Mouse (Mus musculus) liver, embryonic 14.5 days (tissue): ENCODE measurements around the gene Pih1d2.

Source experiments
- CTCF ChIP-seq: IDR thresholded peaks from 2 replicates; pipeline ENCODE4 v1.5.1; 2016; ENCODE audit warnings: antibody characterized with exemption, low read depth, control low read depth
- EP300 ChIP-seq: IDR thresholded peaks from 2 replicates; pipeline ENCODE4 v1.6.1; 2016; ENCODE audit warnings: antibody characterized with exemption, low read depth

DNA sequence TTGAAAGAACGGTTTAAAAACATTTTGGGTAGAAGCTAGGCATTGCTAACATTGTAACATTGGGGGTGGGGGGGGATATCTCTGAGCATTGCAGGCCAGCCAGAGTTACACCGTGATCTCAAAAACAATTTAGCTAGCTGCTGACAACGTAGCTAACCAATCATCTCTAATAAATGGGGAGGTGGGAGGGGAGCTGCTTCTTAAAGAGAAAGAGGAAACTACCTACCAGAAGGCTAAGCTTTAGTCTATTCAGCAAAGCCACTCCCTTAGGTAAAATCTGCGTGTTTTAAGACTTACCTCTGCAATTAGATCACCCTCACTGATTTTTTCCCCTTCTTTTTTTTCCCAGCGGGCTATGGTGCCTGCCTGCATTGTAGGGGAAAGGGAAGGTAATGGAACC, 41.3 kb downstream of the Pih1d2 start:
- TF ChIP-seq EP300 (no peak), CTCF (no peak)
